Mouse (Mus musculus) left cerebral cortex, postnatal 14 days (tissue): ENCODE results near the gene Cutc. TPM values are rescaled to one million over a fixed set of nuclear protein-coding genes. Genes with fewer than 3 reads are reported as not detected.

Source experiments
- DNase-seq, 2 experiments: peaks; one replicate each; pipeline ENCODE4 v3.0.0; 2021 to 2022; ENCODE audit warnings: low spot score in 2 of 2, mixed read lengths in 1 of 2
- intact Hi-C: fragments of 180-260 bp; cut with DNase I; formaldehyde crosslinking; loops from one replicate; pipeline ENCODE4 v1.15.1; 2025
- total RNA-seq, 2 experiments: library from RNA; stranded (reverse); gene quantifications; 2 replicates each; pipeline ENCODE4 v1.2.3; 2021

The Cutc gene
- total RNA-seq, 2 experiments from 2014 or later = 4.0 to 6.0 TPM

DNA sequence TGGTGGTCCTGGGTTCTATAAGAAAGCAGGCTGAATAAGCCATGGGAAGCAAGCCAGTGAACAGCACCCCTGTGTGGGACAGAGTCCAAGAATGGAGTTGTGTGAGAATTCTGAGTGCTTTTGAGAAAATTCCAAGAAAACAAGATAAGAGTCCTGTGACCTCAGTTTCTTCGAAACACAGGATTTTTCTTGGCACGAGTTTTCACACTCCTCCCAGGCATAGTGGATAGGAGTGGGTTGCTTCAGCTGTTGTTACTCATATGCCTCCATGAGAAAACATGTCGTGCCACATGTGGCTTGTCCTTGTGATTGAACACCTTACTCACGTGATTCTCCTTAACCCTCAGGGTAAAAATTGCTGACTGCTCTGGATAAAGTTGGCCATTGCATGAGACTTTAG, 4.9 kb upstream of the Cutc start:
- DNase-seq = no peak
- intact Hi-C loops = no loop called here

DNA sequence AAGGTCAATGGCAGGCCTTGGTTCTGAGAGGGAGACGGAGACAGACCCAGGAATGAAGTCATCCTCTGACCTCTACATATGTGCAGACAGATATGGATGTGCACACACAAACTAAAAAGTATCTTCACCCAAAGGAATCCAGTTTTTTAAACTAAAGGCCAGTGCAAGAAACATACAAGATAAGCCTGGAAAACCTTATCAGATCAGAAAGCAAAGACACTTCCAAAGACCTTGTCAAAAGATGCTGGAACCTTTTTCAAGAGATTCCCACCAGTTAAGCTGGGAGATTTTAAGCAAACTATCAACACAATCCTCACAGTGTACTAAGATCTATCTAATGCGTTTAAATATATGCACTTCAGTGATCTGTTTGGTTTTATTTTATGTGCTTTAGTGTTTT, 2.8 kb upstream of the Cutc start:
- intact Hi-C loops = no loop called here
- no peak for DNase-seq

DNA sequence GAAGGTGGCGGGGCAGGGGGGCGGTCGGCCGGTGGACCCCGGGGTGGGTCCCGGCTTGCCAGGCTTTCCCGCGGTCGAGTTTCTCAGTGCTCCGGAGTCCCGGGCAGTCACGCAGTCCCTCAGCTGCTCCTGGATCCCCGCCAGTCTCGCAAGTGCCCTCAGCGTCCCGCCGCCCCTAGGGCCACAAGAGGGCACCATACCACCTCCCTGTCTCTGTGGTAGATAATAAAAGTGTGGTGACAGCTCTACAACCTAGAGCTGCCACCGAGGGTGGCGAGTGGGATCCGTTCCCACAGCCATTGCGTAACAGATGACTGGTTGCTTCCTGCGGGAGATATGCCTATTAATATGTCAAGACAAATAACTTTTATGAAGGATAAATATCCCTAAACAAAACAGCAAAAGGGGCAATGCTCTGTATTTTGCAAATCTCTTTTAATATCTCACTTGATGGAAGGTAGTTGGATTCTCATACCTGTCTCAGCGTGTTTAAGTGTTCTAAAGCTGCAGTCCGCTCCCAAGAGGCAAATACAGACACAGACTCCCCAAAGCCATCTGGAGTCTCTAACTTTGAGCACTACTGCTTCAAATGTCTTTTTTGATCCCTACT, 535 bp downstream of the Cutc start:
- peak; percentile 88 to 90 for DNase-seq
- intact Hi-C loops = no loop called here

DNA sequence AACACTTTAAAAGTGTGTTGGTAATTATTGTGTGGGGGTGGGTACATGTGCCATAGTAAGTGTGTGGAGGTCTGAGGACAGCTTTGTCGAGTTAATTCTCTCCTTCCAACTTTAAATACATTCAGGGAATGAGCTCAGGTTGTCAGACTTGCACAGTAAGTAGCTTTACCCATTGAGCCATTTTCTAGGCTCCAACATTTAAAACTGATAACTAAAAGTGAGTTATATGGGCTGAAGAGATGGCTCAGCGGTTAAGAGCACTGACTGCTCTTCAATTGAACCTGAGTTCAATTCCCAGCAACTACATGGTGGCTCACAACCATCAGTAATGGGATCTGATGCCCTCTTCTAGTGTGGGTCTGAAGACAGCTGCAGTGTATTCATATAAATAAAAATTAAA, 1.4 kb downstream of the Cutc start:
- intact Hi-C loops = no loop called here
- DNase-seq = no peak

DNA sequence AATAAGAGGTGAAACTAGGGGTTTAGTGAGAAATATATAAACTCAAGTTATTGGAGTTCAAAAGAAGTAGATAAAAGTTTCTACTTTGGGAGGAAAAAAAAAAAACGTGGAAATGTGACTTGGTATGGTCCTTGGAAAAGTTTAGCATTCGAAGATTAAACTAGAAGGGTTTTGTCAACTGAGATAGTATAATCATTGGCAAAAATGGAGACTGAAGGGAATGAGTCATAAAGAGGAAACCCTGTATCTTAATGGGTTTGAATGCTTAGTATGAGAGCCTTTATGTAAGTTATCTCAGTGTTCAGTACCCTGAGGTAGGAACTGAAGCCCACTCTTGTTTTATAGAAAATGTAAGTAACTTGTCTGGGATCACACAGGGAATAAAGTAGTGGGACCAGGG, 2.1 kb downstream of the Cutc start:
- intact Hi-C loops = no loop called here
- DNase-seq = no peak

DNA sequence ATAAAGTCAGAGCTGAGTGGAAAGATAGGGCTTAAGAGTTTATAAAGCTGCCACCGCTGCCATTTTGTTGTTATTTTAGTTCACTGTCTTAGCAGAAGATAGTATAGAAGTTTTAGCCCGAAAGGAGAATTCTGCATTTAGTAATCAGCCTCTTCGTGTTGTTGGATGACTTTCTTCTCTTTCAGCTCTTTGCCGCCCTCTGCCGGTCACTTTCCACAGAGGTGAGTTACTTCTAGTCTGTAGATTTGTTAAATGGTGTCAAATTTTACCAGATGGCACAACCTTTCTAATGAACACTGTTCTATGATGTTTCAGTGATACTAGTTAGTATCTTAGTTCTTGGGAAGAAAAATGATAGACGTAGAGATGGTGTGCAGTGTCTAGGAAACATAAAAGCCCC, 7.7 kb downstream of the Cutc start:
- DNase-seq = peak; percentile 28 to 66
- intact Hi-C loops = no loop called here

DNA sequence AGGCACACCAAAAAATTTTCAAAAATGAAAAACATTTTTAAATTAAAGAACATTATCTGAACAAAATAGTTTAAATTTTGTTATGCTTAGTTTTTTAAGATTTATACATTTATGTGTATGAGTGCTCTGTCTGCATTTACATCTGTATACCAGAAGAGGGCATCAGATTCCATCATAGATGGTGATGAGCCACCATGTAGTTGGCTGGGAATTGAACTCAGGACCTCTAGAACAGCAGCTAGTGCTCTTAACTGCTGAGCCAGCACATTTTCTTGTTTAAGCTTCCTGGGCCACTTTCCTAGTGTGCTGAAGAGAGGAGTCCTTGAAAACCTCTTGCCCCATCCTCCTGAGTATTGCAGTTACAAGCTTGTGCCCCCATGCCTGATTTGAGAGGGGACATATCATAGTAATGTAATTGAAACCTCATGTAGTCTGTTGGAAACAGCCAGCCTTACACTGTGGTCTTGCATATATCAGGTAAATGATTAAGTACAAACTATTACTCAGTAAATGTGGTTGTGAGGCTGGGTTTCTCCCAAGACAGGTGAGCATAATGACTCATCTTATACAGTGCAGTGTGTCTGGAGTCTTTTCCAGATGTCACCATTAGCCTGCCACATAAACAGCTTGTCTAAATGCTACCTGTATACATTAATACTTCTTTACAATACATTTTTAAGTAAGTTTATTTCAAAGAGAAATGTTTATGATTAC, 8.9 kb downstream of the Cutc start:
- DNase-seq = no peak
- intact Hi-C loops = no loop called here

DNA sequence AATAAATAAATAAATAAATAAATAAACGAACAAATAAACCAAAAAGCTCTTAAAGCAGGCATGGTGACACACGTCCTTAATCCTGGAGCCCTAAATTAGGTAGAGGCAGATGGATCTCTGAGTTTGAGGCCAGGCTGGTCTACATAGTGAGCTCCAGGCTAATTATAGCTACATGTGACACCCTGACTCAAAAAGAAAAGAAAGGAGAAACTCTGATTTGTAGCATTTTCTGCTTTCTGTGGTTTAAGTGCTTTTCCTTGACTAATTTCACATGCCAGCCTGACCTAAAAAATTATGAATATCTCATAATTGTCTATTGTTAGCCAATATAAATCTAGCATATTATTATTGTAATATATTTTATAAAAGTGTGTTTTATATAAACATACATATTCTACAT, 9.6 kb downstream of the Cutc start:
- DNase-seq = no peak
- intact Hi-C loops = no loop called here

DNA sequence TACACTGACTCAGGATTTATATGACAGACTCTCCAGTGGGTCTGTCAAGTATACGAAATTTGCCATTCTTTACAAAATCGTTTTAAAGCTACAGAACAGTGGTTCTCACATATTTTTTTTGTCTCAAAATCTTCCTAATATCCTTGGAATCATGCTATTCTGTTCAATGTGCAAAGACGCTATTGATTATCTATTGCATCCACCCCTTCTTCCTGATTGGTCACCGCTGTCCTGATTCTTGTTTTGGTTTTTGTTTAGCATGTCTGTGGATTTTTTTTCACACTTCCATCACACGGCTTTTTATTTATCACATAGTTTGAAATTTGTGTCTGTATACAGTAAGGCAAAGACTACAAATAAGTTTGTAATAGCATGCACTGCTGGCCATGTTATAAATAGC, 13.7 kb downstream of the Cutc start:
- intact Hi-C loops = no loop called here
- DNase-seq = no peak

DNA sequence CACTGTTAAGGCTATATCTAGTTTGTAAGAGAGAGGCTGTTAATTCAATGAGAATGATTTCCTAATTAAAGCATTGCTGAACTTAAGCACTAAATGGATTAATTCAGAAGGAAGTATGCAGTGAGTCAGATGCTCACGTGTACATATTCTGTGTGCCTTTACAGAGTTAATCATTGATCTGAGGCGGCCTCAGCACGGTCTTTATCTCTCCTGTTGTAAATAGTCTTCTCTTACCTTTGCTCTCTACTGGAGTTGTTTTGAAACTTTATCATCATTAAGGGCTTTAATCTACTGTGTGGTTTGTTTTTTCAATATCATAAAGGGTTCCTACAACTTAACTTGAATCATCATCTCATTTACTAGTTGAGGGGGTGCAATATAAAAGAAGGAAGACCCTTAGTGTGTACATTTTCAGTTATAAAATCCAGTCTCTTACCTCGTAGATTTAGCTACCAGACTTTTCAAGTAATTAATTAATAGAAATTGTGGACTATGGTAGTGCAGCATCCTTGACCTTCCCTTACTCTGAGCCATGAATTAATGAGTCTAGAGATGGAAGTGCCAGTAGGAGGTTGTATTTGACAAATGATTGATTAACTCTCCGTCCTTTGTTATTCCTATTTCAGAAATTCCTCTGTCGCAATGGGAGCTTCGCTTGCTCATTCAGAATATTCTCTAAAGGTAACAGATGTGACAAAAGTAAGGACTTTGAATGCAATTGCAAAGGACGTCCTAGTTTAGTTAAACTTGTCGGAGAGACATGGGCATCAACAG, 14.9 kb downstream of the Cutc start:
- intact Hi-C loops = no loop called here
- DNase-seq = no peak

DNA sequence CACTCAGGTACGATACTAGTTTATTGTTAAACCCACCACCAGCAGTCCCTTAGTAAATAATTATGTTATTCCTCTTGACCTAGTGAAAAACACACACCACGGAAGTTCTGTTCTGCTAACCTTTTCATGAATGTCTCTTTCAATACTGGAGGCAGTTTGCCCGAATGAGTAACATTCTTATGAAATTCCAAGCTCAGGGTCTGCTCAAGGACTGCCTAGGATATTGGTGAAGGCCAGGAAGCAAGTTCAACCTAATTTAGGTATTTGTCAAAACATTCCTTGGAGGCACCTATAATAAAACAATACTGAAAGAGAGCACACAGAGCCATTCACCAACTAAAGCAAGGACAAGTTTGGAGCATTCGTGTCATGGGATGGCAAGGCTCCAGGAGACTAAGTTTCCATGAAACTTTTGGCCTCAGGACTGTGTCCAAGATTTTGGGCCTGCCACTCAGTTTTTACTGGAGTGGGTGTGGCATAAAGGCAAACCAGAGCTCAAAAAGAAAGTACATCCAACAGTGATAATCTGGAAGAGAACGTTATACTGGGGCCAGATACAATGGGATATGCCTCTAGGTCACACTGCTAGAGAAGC, 16.7 kb downstream of the Cutc start:
- intact Hi-C loops = no loop called here
- no peak for DNase-seq

DNA sequence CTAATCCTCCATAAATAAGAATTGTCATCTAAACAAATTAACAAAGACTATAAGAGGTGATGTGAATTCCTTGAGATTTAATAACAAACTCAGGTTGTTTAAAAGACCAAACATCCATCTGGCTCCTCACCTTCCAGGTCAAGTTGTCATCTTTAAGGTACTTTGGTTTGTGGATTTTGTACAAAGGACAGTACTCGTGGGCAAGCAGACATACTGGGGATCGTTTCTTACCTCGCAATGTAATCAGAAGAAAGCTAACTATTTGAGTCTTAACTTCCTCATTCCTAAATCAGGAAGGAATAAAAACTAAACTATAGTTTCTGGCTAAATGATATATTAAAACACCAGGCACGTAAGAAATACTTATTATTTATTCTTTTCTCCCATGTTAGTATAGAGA, 17.8 kb downstream of the Cutc start:
- DNase-seq = no peak
- intact Hi-C loops = no loop called here

DNA sequence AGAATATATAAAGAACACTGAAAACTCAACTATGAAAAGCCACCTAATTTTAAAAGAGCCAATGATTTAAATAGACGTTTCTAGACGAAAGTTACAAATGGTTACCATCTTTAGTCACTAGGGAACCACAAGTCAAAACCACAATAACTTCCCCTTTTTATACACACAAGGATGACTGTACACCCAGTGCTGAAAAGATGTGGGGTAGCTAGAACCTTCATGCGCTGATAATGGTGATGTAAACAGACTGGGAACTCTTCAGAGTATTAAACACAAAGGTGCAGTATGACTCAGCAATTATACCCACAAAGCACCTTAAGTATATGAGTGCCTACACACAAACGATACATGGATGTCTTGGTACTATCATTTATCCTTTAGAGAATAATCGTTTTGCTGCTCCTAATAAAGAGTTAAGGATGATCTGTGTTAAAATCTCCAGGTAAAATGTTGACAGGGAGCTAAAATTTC, 18.7 kb downstream of the Cutc start:
- no peak for DNase-seq
- intact Hi-C loops = no loop called here

DNA sequence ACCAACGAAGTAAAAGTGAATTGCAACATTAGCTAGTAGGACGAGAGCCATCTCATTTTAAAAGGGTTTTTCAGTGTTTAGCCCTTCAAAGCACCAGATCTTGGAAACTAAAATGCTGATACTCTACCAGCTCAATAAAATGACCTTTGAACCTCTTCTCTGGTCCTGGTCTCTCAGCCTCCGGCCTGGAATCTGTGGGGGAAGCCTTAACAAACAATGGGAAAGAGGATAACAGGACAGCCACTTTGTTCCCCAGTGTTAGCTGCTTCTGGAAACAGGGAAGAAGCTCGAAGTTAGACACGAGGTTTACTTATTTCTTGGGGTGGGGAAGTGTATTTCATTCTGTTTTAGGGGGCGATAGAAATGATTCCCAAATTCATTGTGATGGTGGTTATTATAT, 19.5 kb downstream of the Cutc start:
- DNase-seq = no peak
- intact Hi-C loops = no loop called here

DNA sequence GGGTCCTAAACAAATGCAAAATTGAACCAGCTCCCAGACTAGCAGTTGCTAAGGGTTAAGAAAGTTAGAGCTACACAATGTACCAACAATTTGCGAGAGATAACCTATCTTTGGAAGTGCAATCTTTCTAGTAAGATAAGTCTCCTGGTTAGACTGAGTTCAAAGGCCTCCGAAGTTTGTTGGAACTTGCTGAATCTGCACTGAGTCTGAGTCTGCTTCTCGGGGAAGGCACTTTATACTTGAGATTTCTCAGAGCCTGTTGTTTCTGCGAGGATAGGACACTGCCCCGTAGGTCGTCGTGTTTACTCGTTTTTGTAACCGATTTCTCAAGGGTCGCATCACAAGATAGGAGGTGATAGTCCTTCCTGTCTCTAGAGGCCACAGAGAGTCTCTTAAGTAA, 22.6 kb downstream of the Cutc start:
- no peak for DNase-seq
- intact Hi-C loops = no loop called here

DNA sequence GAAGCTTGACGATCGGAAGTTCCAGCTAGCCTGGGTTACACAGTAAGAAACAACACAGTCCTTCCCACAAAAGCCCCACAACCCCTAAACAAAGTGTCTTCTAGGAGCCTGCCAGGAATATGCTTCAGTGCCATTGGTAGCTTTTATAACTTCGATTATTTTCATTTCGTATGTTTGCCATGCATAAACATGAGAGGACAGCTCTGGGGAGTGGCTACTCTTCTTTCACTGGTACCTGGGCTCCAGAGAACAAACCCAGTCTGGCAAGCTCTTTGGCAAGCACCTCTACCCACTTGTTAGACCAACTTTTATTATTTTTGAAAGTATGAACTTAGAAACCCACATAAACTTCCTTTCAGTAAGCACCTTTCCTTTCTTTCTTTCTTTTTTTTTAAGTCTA, 23.8 kb downstream of the Cutc start:
- DNase-seq = no peak
- intact Hi-C loops = no loop called here

DNA sequence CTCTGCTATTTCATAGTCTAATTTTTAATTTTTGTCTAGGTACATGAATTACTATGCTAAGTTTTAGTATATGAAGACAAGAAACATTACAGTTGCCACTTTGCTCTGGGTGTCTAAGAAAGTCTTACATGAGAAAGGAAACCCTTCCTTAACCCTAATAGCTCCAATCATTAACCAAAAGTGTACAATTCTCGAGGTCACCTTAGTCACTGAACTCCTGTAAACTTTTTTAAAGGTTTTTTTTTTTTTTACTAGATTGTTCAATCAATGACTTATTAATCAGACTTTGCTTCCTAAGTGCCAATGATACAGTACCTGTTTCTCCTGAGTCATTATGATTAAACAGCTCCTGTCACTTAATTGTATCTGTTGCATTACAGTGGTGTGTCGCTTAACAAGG, 24.5 kb downstream of the Cutc start:
- intact Hi-C loops = no loop called here
- no peak for DNase-seq

DNA sequence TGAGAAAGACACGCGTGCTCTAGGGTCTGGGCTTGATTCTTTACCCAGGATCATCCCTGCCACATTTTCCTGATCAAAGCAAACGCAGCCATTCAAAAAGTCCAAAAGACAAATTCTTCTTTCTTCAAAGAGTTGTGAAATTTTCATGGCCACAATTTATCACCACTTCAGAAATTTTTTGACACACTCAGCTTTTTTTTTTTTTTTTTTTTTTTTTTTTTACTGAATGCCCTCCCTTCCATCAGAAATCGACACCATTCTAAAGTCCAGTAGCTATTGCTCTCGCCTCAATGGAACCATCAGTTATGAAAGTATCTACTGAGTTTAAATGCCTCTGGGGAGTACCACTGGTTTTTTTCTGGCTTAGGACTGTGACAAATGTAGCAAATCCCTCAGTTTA, 27.6 kb downstream of the Cutc start:
- no peak for DNase-seq
- intact Hi-C loops = no loop called here

DNA sequence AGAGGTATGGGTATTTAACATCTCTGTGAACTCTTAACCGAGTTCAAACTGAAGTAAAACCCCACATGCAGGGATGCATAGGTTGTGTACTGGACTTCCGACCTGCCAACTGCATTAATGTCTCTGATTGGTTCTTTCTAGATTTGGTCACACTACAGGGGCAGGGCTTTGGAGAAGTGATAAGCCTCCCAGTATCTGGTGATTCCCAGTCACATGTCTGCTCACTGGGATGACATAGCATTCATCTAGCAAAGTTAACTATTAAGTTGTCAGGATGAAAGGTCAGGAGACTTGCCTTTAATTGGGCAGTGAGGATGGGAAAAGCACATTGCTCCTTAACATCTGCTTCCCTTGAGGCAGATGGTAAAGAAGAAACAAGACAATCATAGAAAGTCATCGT, 29.2 kb downstream of the Cutc start, which contains the start of gene Abcc2:
Gene Abcc2, plus strand, starts transcription at position 213 of the 400 bp plus-strand sequence.
- intact Hi-C loops = no loop called here
- DNase-seq = no peak

DNA sequence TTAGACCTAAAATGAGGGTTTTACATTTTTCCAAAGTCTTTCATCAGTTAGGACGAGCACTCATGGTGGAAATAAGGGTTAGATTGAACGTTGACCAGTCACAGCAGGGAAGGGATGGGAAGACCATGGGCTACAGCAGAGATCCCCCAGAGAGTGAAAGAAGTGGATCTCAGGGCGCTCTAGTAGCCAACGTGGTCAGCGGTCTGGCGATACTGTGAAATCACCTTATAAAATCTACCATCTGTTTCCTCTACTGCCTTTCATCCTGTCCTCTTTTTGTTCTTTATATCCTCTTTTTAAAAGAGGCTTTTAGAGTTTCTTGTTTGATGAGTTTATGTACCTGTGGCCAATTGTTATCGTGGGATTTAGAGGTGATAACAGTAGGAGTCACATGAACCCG, 32.0 kb downstream of the Cutc start:
- no peak for DNase-seq
- intact Hi-C loops = no loop called here
